Mouse (Mus musculus): ENCODE measurements around the gene Igf1r.

DNA sequence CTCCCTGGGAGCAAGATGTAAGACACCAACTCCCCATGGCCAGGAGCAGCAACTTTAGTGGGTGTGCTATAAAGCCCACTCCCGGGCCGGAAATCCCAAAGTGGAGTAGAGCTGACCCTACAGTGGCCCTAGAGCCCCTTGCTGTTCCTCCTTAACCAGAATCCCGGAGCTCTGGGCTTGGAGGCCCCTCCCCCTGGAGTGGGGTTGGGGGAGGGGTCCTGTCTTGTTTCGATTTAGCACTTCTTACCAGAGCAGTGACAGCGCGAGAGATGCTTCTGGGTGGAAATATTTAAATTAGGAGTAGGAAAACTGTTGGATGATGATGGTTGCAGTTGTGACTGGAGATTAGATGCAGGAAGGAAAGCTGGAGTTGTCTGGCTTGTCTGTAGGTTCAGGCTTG is 275.9 kb downstream of the Igf1r start:
- no peak for TF ChIP-seq CTCF (IDR thresholded peaks at IDR 0.05)
- no peak for TF ChIP-seq EP300 (IDR thresholded peaks at IDR 0.05; ENCODE audit: insufficient read depth, low read depth, low read length)
